Mouse (Mus musculus) embryonic fibroblast, embryonic 13.5 days (primary cell): ENCODE results near the gene Gjb6.

Source experiments
- CTCF ChIP-seq: IDR thresholded peaks from 2 replicates; pipeline ENCODE4 v1.5.1; 2011; ENCODE audit warnings: mild to moderate bottlenecking, control low read depth, low read length, moderate library complexity, borderline replicate concordance; ENCODE audit not compliant: insufficient read depth
- POLR2A ChIP-seq: IDR thresholded peaks from 2 replicates; pipeline ENCODE4 v1.6.1; 2011; ENCODE audit warnings: low read depth, mild to moderate bottlenecking, control low read depth, low read length, moderate library complexity

- TF ChIP-seq CTCF (no peak), POLR2A (no peak)
Observed at GRCm38 (mm10) chr14:57135265-57135664, 1.9 kb upstream of the Gjb6 start.
